Mouse (Mus musculus) lung, adult 2 months (tissue): Measurements from ENCODE around the gene Hnrnpa2b1.

Experiments used
- CTCF ChIP-seq: fragments of 200-500 bp; IDR thresholded peaks from 2 replicates; pipeline ENCODE4 v1.5.1; 2011; ENCODE audit warnings: mild to moderate bottlenecking, low read length, control low read depth; ENCODE audit not compliant: insufficient read depth
- POLR2A ChIP-seq: fragments of 200-500 bp; IDR thresholded peaks from 2 replicates; pipeline ENCODE4 v1.6.1; 2011; ENCODE audit warnings: low read depth, mild to moderate bottlenecking, control low read depth, low read length, borderline replicate concordance; ENCODE audit errors: extremely low read depth

DNA sequence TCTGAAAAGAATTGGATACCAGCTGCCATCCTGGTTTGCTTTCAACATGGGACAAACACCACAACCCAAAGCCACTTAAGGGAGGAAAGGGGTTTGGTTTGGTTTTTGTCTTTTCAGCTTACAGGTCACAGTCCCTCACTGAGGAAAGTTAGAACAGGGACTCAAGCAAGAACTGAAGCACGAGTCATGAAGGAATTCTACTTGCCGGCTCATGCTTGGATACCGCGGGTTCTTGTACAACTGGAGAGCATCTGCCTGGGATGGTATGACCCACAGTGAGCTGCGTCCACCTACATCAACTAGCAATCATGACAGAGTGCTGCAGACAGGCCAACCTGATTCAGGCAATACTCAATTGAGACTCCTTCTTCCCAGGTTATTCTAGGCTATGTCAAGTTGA lies 17.0 kb upstream of the Hnrnpa2b1 start:
- TF ChIP-seq POLR2A (no peak), CTCF (no peak)
